Mouse (Mus musculus) stomach, embryonic 14.5 days (tissue): Measurements from ENCODE around the gene Trmt5. TPM values are rescaled to one million over a fixed set of nuclear protein-coding genes. Genes with fewer than 3 reads are reported as not detected.

ENCODE experiments used
- ATAC-seq: fragments of 200-750 bp; cut with Nextera tagmentation; 2 replicates; pipeline ENCODE4 v1.8.0; 2017; ENCODE audit warnings: low read depth, moderate TSS enrichment; ENCODE audit not compliant: insufficient number of reproducible peaks, insufficient read depth, low FRiP score
- H3K27ac ChIP-seq: fragments of 300-500 bp; sonication (generic); 2 replicates; pipeline ENCODE4 v1.5.1; 2014; ENCODE audit warnings: mild to moderate bottlenecking, low read length, moderate library complexity, mixed read lengths
- H3K27me3 ChIP-seq: fragments of 300-500 bp; sonication (generic); 2 replicates; pipeline ENCODE4 v1.6.1; 2014; ENCODE audit warnings: low read length, control low read depth, mixed read lengths; ENCODE audit not compliant: control insufficient read depth, insufficient read depth
- H3K36me3 ChIP-seq: fragments of 300-500 bp; sonication (generic); 2 replicates; pipeline ENCODE4 v1.6.1; 2014; ENCODE audit warnings: mild to moderate bottlenecking, control low read depth, low read length, moderate library complexity, mixed read lengths; ENCODE audit not compliant: control insufficient read depth, insufficient read depth
- H3K4me1 ChIP-seq: fragments of 300-500 bp; sonication (generic); 2 replicates; pipeline ENCODE4 v1.6.1; 2014; ENCODE audit warnings: low read length, control low read depth, mixed read lengths; ENCODE audit not compliant: control insufficient read depth, insufficient read depth
- H3K4me2 ChIP-seq: fragments of 300-500 bp; sonication (generic); replicated peaks from 2 replicates; pipeline ENCODE4 v1.6.1; 2014; ENCODE audit warnings: low read depth, low read length, control low read depth
- H3K4me3 ChIP-seq: fragments of 300-500 bp; sonication (generic); 2 replicates; pipeline ENCODE4 v1.5.1; 2014; ENCODE audit warnings: low read depth, low read length, control low read depth
- H3K9ac ChIP-seq: fragments of 300-500 bp; sonication (generic); replicated peaks from 2 replicates; pipeline ENCODE4 v1.6.1; 2014; ENCODE audit warnings: low read depth, mild to moderate bottlenecking, control low read depth, low read length, moderate library complexity, mixed read lengths
- H3K9me3 ChIP-seq: fragments of 300-500 bp; sonication (generic); 2 replicates; pipeline ENCODE4 v1.6.1; 2016; ENCODE audit warnings: low read depth, low read length, control low read depth; ENCODE audit not compliant: control insufficient read depth
- WGBS: fragments of 180-500 bp; shearing (Covaris S2); extraction: QIAGEN DNeasy Blood & Tissue Kit; methylation state at CpG from one replicate; pipeline ENCODE4 v1.1.7; 2014; 5-methylcytosine and 5-hydroxymethylcytosine counted together
- polyA plus RNA-seq: library from polyadenylated mRNA; unstranded; fragments of >200 nt; fragmentation: Nextera tagmentation; extraction: Ambion mirVana; gene quantifications from 2 replicates; pipeline ENCODE4 v1.2.1, GENCODE M21; 2014

Trmt5 gene
- polyA plus RNA-seq, 1 experiment from 2014 or later = 19.4 TPM

GRCm38 (mm10) chr12:73295505-73296140 lies 9.1 kb upstream of the Trmt5 start:
- ATAC-seq = no peak
- Histone ChIP-seq H3K4me1 (no peaks in the 10 kb centered on the region), H3K36me3 (no peaks in the 10 kb centered on the region), H3K9me3 (no peaks in the 10 kb centered on the region), H3K27me3 (no peaks in the 10 kb centered on the region), H3K27ac (no peak overlapping the region), H3K4me3 (no peak overlapping the region), H3K4me2 (no peak overlapping the region), H3K9ac (no peak overlapping the region)
- WGBS = 67% methylated on average over 11 of the region's 11 CpGs

- Histone ChIP-seq H3K27ac (no peak overlapping the region), H3K9ac (no peak overlapping the region), H3K9me3 (no peaks in the 10 kb centered on the region), H3K4me2 (no peak overlapping the region), H3K4me3 (no peak overlapping the region), H3K27me3 (no peaks in the 10 kb centered on the region), H3K4me1 (no peaks in the 10 kb centered on the region), H3K36me3 (no peaks in the 10 kb centered on the region)
- no peak for ATAC-seq
Observed at GRCm38 (mm10) chr12:73294884-73295283, 8.4 kb upstream of the Trmt5 start.

- no peak for ATAC-seq
Observed at GRCm38 (mm10) chr12:73288626-73289025, 2.1 kb upstream of the Trmt5 start.

GRCm38 (mm10) chr12:73287609-73288008 lies 1.1 kb upstream of the Trmt5 start:
- H3K27me3 ChIP-seq = no peaks in the 10 kb centered on the region
- WGBS = 62% methylated on average over 8 of the region's 8 CpGs
- H3K9ac ChIP-seq = no peak overlapping the region
- no peaks in the 10 kb centered on the region for H3K9me3 ChIP-seq
- H3K27ac ChIP-seq = no peak overlapping the region
- H3K36me3 ChIP-seq = no peaks in the 10 kb centered on the region; the same call in 1 of the 2 replicates
- no peak for ATAC-seq
- H3K4me2 ChIP-seq = peak overlapping the region; percentile 76
- H3K4me3 ChIP-seq = peak overlapping the region; percentile 79; the same call in 1 of the 2 replicates
- peaks cover 4% of the 10 kb centered on the region; the same call in 1 of the 2 replicates for H3K4me1 ChIP-seq

More at GRCm38 (mm10) chr12:73288626-73289025, 2.1 kb upstream of the Trmt5 start:
- Histone ChIP-seq H3K4me1 (peaks cover 4% of the 10 kb centered on the region; the same call in 1 of the 2 replicates), H3K9me3 (no peaks in the 10 kb centered on the region), H3K36me3 (no peaks in the 10 kb centered on the region; the same call in 1 of the 2 replicates), H3K4me3 (no peak overlapping the region), H3K27me3 (no peaks in the 10 kb centered on the region), H3K4me2 (no peak overlapping the region), H3K27ac (no peak overlapping the region), H3K9ac (no peak overlapping the region)
- 93% methylated on average over 3 of the region's 3 CpGs for WGBS

- H3K9me3 ChIP-seq = no peaks in the 10 kb centered on the region
- H3K4me3 ChIP-seq = no peak overlapping the region
- no peak overlapping the region for H3K4me2 ChIP-seq
- H3K36me3 ChIP-seq = peaks cover 12% of the 10 kb centered on the region; the same call in 1 of the 2 replicates
- no peaks in the 10 kb centered on the region for H3K27me3 ChIP-seq
- H3K4me1 ChIP-seq = 0 out of 2 replicates have a peak, but pooled peaks cover under 1% of the 10 kb centered on the region
- WGBS = 92% methylated on average over 3 of the region's 3 CpGs
- H3K27ac ChIP-seq = no peak overlapping the region
- no peak for ATAC-seq
- H3K9ac ChIP-seq = no peak overlapping the region
Observed at GRCm38 (mm10) chr12:73274921-73275320, 11.6 kb downstream of the Trmt5 start.

- 62% methylated on average over 4 of the region's 4 CpGs for WGBS
- Histone ChIP-seq H3K27ac (no peak overlapping the region), H3K9ac (no peak overlapping the region), H3K9me3 (no peaks in the 10 kb centered on the region), H3K36me3 (no peaks in the 10 kb centered on the region), H3K4me2 (no peak overlapping the region), H3K27me3 (no peaks in the 10 kb centered on the region), H3K4me1 (0 out of 2 replicates have a peak, but pooled peaks cover 2% of the 10 kb centered on the region), H3K4me3 (no peak overlapping the region)
- ATAC-seq = no peak
Observed at GRCm38 (mm10) chr12:73269933-73270332, 16.6 kb downstream of the Trmt5 start.

- no peak for ATAC-seq
- 79% methylated on average over 3 of the region's 3 CpGs for WGBS
Observed at GRCm38 (mm10) chr12:73269531-73269930, 17.0 kb downstream of the Trmt5 start.

GRCm38 (mm10) chr12:73268497-73268896 lies 18.0 kb downstream of the Trmt5 start:
- H3K9me3 ChIP-seq = no peaks in the 10 kb centered on the region
- H3K36me3 ChIP-seq = no peaks in the 10 kb centered on the region
- H3K4me1 ChIP-seq = 0 out of 2 replicates have a peak, but pooled peaks cover 2% of the 10 kb centered on the region
- no peaks in the 10 kb centered on the region for H3K27me3 ChIP-seq
- no peak overlapping the region for H3K9ac ChIP-seq
- H3K4me2 ChIP-seq = no peak overlapping the region
- 85% methylated on average over 1 of the region's 1 CpGs for WGBS
- no peak overlapping the region for H3K27ac ChIP-seq
- no peak overlapping the region for H3K4me3 ChIP-seq
- ATAC-seq = no peak

More at GRCm38 (mm10) chr12:73269531-73269930, 17.0 kb downstream of the Trmt5 start:
- Histone ChIP-seq H3K4me1 (0 out of 2 replicates have a peak, but pooled peaks cover 2% of the 10 kb centered on the region), H3K36me3 (no peaks in the 10 kb centered on the region), H3K9me3 (no peaks in the 10 kb centered on the region), H3K4me2 (no peak overlapping the region), H3K9ac (no peak overlapping the region), H3K27ac (no peak overlapping the region), H3K4me3 (no peak overlapping the region), H3K27me3 (no peaks in the 10 kb centered on the region)
